Mouse (Mus musculus): ENCODE results near the gene Zic4.

Gene Zic4

DNA sequence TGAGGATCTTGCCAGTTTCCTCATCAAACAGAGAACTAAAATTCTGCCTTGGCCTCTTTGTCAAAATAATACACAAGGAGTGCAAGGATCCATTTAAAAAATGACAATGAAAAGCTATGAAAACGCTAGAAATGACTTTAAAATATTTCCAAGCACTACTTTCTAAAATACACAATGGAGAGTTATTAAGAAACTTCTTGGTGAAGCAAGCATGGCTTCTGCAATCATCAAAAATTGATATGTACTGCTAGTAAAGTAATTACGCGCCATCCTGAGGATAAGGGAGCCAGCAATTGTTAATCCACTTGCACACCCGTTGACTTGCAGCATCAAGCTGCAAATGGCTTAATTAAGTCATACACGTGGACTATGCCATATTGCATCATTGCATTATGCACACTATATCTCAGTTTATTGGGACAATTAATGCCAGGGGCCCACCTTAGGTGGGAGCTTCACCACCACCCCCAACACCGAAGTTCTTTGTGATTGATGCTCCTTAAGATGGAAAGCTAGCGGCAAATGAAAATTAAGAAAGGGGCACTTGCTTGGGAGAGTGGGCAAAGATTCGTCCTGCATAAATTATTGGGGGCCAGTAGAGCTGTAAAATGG lies 38.4 kb downstream of the Zic4 start:
- DNase-seq (ENCODE audit: low spot score in 2 of 2) = no peak

DNA sequence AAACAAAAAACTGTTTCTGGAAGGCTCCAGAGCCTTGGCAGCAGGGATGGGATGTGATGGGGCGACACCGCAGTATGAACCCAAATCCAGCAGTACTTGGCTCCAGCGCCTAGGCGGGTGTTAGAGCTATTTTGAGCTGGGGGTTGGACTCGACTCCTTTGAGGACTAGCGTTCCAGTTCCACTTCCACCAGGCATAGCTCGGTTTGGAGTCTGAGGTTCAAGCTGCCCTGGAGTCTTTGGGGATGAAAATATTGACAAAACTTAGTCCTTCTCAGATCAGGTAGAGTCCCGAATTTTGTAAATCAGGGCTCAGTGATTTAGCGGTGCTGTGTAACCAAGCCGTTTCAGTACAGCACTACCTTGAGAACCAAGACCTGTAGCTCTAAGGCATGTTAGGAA lies 39.3 kb downstream of the Zic4 start:
- no peak for DNase-seq (ENCODE audit: low spot score in 2 of 2)

DNA sequence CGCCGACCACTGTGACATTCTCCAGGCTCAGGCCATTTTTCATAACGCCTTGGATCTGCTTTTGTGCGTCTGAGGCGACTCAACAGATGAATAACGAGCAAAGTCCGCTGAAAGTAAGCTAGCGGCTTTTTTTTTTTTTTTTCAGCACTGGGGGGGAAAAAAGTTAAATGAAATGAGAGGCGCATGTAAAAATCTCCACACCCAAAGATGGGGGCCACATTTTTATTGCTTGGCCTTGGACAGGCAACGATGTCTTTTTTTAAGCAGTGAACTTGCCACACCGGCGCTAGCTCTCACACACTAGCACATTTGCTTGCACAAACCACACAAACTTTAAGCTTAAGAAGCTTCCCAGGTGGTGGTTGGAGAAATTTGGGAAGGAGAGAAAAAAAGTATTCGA lies 42.0 kb downstream of the Zic4 start:
- no peak for DNase-seq (ENCODE audit: low spot score in 2 of 2)

DNA sequence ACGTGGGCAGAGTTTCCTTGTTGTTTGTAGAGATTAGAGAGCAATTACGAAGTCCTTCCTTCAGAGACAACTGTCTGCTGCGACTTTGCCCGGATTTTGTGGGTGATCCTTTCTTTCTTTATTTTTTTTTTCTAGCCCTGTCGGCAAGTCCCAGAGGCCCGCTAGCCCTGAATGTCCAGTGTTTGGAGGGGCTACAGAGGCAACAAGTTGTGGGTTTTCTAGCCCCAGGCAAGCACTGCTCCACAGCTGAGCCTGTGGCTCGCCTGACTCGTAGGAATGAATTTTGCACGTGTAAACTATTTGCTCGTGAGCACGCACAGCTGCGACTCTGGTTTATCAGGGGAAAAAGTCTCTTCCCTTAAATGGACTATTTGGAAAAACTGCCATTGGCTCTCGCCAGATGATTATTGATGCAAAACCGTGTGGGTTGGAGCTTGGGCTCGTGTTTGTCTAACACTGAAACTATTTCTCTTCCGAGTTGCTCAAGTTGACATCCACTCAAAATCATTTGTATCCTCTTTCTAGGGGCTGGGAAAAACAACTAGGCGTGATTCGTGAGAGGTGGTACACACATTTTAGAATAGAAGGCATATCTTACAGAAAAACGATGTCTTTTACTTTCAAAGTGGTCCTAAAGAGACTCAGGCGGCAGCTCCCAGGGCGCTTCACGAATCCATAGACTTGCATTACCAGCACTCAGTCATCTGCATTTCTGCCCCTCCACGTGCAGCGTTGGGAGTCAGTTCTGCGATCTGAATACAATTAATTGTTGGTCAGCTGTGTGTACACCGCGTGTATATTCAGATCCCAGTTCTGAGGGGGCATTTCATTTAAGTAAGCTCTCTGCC lies 42.9 kb downstream of the Zic4 start:
- no peak for DNase-seq (ENCODE audit: low spot score in 2 of 2)

DNA sequence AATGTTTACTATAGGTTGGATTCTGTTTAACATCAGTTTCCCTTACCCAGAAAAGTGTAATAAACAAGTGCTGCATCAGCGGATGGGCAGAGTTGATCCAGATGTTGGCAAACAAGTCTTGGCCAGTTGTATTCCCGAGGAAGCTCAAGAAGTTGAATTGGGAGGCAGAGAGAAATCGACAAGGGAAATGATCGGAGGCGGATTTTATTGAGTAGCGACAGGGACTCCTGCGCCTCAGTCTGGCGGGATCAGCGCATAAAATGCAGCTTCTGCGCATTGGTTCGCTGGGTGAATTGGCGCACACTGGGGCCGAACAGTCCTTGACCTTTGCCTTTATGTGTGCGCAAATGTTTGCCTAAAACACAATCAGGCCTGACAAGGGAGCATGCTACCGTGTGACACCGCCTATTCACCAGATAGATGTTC lies 43.6 kb downstream of the Zic4 start:
- DNase-seq (ENCODE audit: low spot score in 2 of 2) = no peak

DNA sequence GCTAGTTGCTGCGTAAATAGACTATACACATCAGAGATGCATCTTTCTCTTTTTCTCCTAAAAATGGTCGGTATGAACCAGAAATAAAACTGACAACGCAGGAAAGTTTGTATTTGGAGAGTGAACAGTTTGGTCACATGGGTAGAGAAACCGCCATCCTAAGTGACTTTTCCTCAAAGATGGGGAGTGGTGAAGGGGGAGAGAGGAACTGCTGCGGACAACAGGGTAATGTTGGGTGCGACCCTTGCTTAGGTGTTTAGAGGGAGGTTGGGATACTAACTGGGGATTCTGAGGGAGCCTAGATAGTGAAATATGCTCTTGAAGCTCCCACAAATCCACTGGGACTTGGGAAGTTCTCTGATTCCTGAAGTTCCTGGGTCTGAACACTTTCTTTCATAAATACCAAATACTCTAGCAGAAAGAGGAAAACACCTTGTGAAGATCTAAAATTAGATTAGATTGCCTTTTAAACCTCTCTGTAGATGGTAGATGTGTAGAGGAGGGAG lies 44.1 kb downstream of the Zic4 start:
- DNase-seq (ENCODE audit: low spot score in 2 of 2) = no peak

DNA sequence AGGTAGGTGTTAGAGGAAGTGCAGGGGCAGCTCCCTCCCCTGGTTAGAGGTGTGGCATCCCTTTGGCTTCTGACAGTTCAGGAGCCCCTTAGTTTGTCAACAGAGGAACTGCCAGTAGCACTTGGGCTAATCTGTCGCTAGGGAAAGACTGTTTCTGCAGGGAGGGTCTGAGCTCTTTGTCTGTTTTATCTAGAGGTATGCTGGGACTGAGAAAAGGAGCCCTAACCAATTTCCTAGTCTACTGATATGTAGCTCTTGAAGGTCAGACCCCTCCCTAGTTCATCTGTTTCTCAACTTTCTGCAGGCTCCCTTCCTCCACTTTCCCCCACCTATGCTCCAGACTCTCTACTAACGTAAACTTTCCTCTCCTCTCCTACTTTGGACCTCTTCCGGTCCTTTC lies 47.6 kb downstream of the Zic4 start:
- DNase-seq (ENCODE audit: low spot score in 2 of 2) = no peak

DNA sequence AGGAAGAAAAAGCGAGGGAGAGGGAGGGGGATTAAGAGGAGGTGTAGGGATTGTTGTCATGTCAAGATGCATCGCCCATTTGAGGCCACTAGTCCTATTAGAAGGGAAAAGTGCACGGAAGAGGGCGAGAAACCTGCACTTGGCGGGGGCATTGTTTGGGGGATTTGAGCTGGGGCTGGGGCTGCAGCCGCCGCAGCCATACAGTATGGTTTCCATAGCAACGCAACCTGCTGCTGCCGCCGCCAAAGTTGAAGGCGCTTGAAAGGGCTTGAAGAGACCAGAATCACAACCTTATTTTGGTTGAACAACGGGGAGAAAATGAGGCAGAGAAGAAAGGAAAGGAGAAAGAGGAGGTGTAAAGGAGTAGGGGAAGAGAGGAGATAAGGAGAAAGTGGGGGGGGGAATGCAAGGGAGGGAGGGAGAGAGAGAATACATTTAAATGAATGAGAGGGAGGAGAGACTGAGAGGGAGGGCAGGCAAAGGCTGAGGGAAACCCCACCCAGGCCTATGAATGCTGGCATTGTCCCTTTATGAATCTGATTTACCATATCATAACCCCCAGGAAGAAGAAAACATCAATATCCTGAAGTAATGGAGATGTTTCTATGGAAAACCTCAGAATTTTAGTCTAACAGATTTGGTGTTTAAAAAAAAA lies 51.9 kb downstream of the Zic4 start:
- DNase-seq (ENCODE audit: low spot score in 2 of 2) = no peak

DNA sequence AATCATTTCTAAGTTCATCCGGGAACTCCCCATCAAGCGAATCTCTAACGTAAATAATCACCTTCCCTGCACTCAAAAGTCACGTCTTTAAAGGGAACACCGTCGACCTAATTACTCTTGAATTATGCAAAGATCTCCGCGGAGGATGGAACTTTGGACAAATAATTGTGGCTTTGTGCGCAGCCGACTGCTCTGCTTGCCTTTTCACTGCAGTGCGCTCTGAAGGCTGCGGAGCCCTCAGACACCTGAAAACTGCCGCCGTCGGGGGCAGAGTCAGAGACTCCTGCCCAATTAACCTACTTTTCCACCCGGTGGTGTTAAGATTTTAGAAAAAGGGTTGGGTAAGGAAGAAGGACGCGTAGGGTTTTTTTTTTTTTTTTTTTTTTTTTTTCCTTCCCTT lies 58.2 kb downstream of the Zic4 start:
- DNase-seq (ENCODE audit: low spot score in 2 of 2) = no peak
